Mouse (Mus musculus) gastrocnemius, adult 2 months (tissue): ENCODE measurements around the gene Megf9. TPM values are rescaled to one million over a fixed set of nuclear protein-coding genes. Genes with fewer than 3 reads are reported as not detected.

Source experiments
- DNase-seq: peaks from one replicate; pipeline ENCODE4 v3.0.0; 2022
- H3K27ac ChIP-seq: fragments of 200-600 bp; 2 replicates; pipeline ENCODE4 v1.8.1; 2022; ENCODE audit warnings: mild to moderate bottlenecking
- H3K4me3 ChIP-seq: fragments of 200-600 bp; 2 replicates; pipeline ENCODE4 v1.8.1; 2022; ENCODE audit warnings: mild to moderate bottlenecking, moderate library complexity
- CTCF ChIP-seq: fragments of 200-600 bp; IDR thresholded peaks from 2 replicates; pipeline ENCODE4 v1.8.1; 2022; ENCODE audit warnings: antibody characterized with exemption, mild to moderate bottlenecking, moderate library complexity
- intact Hi-C: fragments of 180-260 bp; cut with DNase I; formaldehyde crosslinking; loops from one replicate; pipeline ENCODE4 v1.15.1; 2025
- long read RNA-seq, 2 experiments: library from polyadenylated mRNA; stranded (forward); transcript quantifications; one replicate each; pipeline ENCODE4 v2.0.0; 2021
- total RNA-seq, 2 experiments: library from RNA; stranded (reverse); gene quantifications; 2 replicates each; pipeline ENCODE4 v1.2.3; 2021

Gene Megf9
- total RNA-seq, result 1 to 10 TPM; 2.6 to 3.8 TPM
- long read RNA-seq, experiment 1, partial matches to known transcripts, result 1 of 1 reads
- long read RNA-seq, experiment 1, other reads (novel, unspliced or antisense), result 0 of 1 reads
- long read RNA-seq, experiment 2, result 0 reads

- no peak for TF ChIP-seq CTCF
- peak; percentile 99 for DNase-seq
- Histone ChIP-seq H3K4me3 (peak within 1 kb of the TSS; percentile 95), H3K27ac (peak within 1 kb of the TSS; percentile 89)
- intact Hi-C loops, result loop anchor here (5.0 kb wide), 1 partner anchor 83 kb away; no protein-coding TSS in a partner anchor
These were observed at the start of gene Megf9 for GRCm38 (mm10) chr4:70534891-70535269. Gene Megf9, minus strand, starts transcription at chr4:70534995.

- intact Hi-C loops, result loop anchor here (5.0 kb wide), 1 partner anchor 127 kb away; no protein-coding TSS in a partner anchor
- peak; percentile 26 for DNase-seq
- peak; percentile 48 for TF ChIP-seq CTCF
- H3K4me3 ChIP-seq, result no peak overlapping the region
- H3K27ac ChIP-seq, result no peak overlapping the region
These were observed 44.9 kb upstream of the Megf9 start for GRCm38 (mm10) chr4:70579654-70580053.

- intact Hi-C loops, result loop anchor here (5.0 kb wide), 1 partner anchor 126 kb away; no protein-coding TSS in a partner anchor
- Histone ChIP-seq H3K27ac (no peak overlapping the region), H3K4me3 (no peak overlapping the region)
- DNase-seq, result no peak
- no peak for TF ChIP-seq CTCF
These were observed 43.5 kb upstream of the Megf9 start for GRCm38 (mm10) chr4:70578301-70578700.

GRCm38 (mm10) chr4:70576096-70576495 is 41.3 kb upstream of the Megf9 start:
- no peak overlapping the region for H3K27ac ChIP-seq
- no peak for DNase-seq
- no peak for TF ChIP-seq CTCF
- intact Hi-C loops, result loop anchor here (5.0 kb wide), 1 partner anchor 124 kb away; no protein-coding TSS in a partner anchor
- H3K4me3 ChIP-seq, result no peak overlapping the region

- intact Hi-C loops, result no loop called here
- Histone ChIP-seq H3K27ac (no peak overlapping the region), H3K4me3 (no peak overlapping the region)
- TF ChIP-seq CTCF, result no peak
- DNase-seq, result no peak
These were observed 39.1 kb upstream of the Megf9 start for GRCm38 (mm10) chr4:70573926-70574325.

GRCm38 (mm10) chr4:70553888-70554287 is 19.1 kb upstream of the Megf9 start:
- Histone ChIP-seq H3K4me3 (no peak overlapping the region), H3K27ac (no peak overlapping the region)
- no peak for DNase-seq
- intact Hi-C loops, result no loop called here
- TF ChIP-seq CTCF, result no peak

GRCm38 (mm10) chr4:70553230-70553797 is 18.5 kb upstream of the Megf9 start:
- no peak for TF ChIP-seq CTCF
- H3K4me3 ChIP-seq, result no peak overlapping the region
- DNase-seq, result no peak
- H3K27ac ChIP-seq, result no peak overlapping the region
- intact Hi-C loops, result no loop called here

- no peak overlapping the region for H3K4me3 ChIP-seq
- no peak for DNase-seq
- TF ChIP-seq CTCF, result no peak
- intact Hi-C loops, result no loop called here
- H3K27ac ChIP-seq, result no peak overlapping the region
These were observed 17.3 kb upstream of the Megf9 start for GRCm38 (mm10) chr4:70552120-70552519.

- intact Hi-C loops, result no loop called here
- Histone ChIP-seq H3K4me3 (no peak overlapping the region), H3K27ac (no peak overlapping the region)
- no peak for DNase-seq
- TF ChIP-seq CTCF, result no peak
These were observed 12.8 kb upstream of the Megf9 start for GRCm38 (mm10) chr4:70547411-70548148.

GRCm38 (mm10) chr4:70545869-70546542 is 11.2 kb upstream of the Megf9 start:
- H3K4me3 ChIP-seq, result no peak overlapping the region
- no peak for TF ChIP-seq CTCF
- intact Hi-C loops, result no loop called here
- no peak for DNase-seq
- H3K27ac ChIP-seq, result no peak overlapping the region

- intact Hi-C loops, result no loop called here
- no peak for TF ChIP-seq CTCF
- Histone ChIP-seq H3K27ac (no peak overlapping the region), H3K4me3 (no peak overlapping the region)
- no peak for DNase-seq
These were observed 9.6 kb upstream of the Megf9 start for GRCm38 (mm10) chr4:70544390-70544789.

GRCm38 (mm10) chr4:70542387-70542786 is 7.6 kb upstream of the Megf9 start:
- intact Hi-C loops, result no loop called here
- H3K27ac ChIP-seq, result no peak overlapping the region
- no peak for DNase-seq
- no peak for TF ChIP-seq CTCF
- no peak overlapping the region for H3K4me3 ChIP-seq

- no peak for DNase-seq
- H3K27ac ChIP-seq, result no peak overlapping the region
- TF ChIP-seq CTCF, result no peak
- intact Hi-C loops, result no loop called here
- H3K4me3 ChIP-seq, result no peak overlapping the region
These were observed 5.9 kb upstream of the Megf9 start for GRCm38 (mm10) chr4:70540743-70541142.
